Mouse (Mus musculus) midbrain, embryonic 14.5 days (tissue): ENCODE measurements around the gene Htatip2. TPM values are rescaled to one million over a fixed set of nuclear protein-coding genes. Genes with fewer than 3 reads are reported as not detected.

ENCODE experiments used
- ATAC-seq: fragments of 200-750 bp; cut with Nextera tagmentation; 2 replicates; pipeline ENCODE4 v1.8.0; 2017; ENCODE audit warnings: moderate number of reproducible peaks, moderate library complexity; ENCODE audit not compliant: low FRiP score, low TSS enrichment
- DNase-seq: peaks from one replicate; pipeline ENCODE4 v3.0.0-alpha.2; 2015
- H3K27ac ChIP-seq: fragments of 300-500 bp; sonication (generic); replicated peaks from 2 replicates; pipeline ENCODE4 v1.5.1; 2014; ENCODE audit warnings: mild to moderate bottlenecking, low read depth, low read length, moderate library complexity
- H3K27me3 ChIP-seq: fragments of 300-500 bp; sonication (generic); 2 replicates; pipeline ENCODE4 v1.6.1; 2014; ENCODE audit warnings: low read length, control low read depth, mixed read lengths; ENCODE audit not compliant: control insufficient read depth, insufficient read depth
- H3K36me3 ChIP-seq: fragments of 300-500 bp; sonication (generic); 2 replicates; pipeline ENCODE4 v1.6.1; 2014; ENCODE audit warnings: low read length, control low read depth; ENCODE audit not compliant: control insufficient read depth, insufficient read depth
- H3K4me1 ChIP-seq: fragments of 300-500 bp; sonication (generic); 2 replicates; pipeline ENCODE4 v1.6.1; 2014; ENCODE audit warnings: mild to moderate bottlenecking, antibody characterized with exemption, low read length, control low read depth; ENCODE audit not compliant: control insufficient read depth, insufficient read depth
- H3K4me2 ChIP-seq: fragments of 300-500 bp; sonication (generic); 2 replicates; pipeline ENCODE4 v1.6.1; 2014; ENCODE audit warnings: mild to moderate bottlenecking, low read length, moderate library complexity
- H3K4me3 ChIP-seq: fragments of 300-500 bp; sonication (generic); replicated peaks from 2 replicates; pipeline ENCODE4 v1.5.1; 2014; ENCODE audit warnings: low read depth, low read length
- H3K9ac ChIP-seq: fragments of 300-500 bp; sonication (generic); replicated peaks from 2 replicates; pipeline ENCODE4 v1.6.1; 2014; ENCODE audit warnings: mild to moderate bottlenecking, low read length, moderate library complexity
- H3K9me3 ChIP-seq: fragments of 300-500 bp; sonication (generic); 2 replicates; pipeline ENCODE4 v1.6.1; 2016; ENCODE audit warnings: low read length, control low read depth, mixed read lengths; ENCODE audit not compliant: control insufficient read depth
- WGBS: fragments of 180-500 bp; shearing (Covaris S2); extraction: QIAGEN DNeasy Blood & Tissue Kit; methylation state at CpG from one replicate; pipeline ENCODE4 v1.1.7; 2014; 5-methylcytosine and 5-hydroxymethylcytosine counted together
- polyA plus RNA-seq: library from polyadenylated mRNA; unstranded; fragments of >200 nt; fragmentation: Nextera tagmentation; extraction: Ambion mirVana; gene quantifications from 2 replicates; pipeline ENCODE4 v1.2.1, GENCODE M21; 2014

Htatip2 gene
- 2.2 and 2.7 TPM in 2 replicates for polyA plus RNA-seq

DNA sequence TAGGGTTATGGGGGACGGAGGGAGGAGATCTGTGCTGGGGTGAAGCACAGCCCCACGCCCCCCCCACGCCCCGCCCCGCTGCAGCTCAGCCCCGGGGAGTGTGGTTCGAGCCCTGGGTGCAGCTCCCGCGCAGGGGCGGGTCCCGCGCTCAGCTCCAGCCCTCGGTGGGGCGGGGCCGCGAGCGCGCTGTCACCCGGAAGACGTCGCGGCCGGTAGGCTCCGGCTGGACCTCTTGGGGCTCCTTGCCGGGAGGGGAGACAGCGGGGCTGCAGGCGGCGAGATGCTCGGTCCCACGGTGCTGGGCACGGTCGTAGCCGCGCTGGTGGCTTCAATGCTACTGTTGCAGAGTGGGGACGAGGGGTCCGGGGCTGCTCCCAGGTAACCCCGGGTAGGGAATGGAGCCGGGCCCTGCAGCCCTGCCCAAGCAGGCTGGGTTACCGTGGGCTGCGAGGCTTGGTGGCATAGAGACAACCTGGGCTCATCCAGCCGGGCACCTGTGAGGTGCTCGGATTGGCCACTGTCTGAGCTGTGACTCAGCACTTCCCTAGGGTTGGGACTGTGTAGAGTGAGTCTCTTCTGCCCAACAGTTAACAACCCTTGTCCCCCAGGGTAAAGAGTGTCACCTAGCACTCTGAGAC is at the start of gene Htatip2:
Gene Htatip2 (plus strand): TSS at position 182 of the 638 bp plus-strand sequence.
- peak; percentile 48 for DNase-seq
- Histone ChIP-seq H3K9ac (peak within 1 kb of the TSS; percentile 53), H3K27me3 (peaks cover 18% of the 10 kb centered on the region), H3K4me1 (peaks cover 5% of the 10 kb centered on the region), H3K4me2 (peak within 1 kb of the TSS; percentile 82), H3K9me3 (no peaks in the 10 kb centered on the region), H3K27ac (no peak within 1 kb of the TSS), H3K4me3 (peak within 1 kb of the TSS; percentile 44), H3K36me3 (no peaks in the 10 kb centered on the region)
- ATAC-seq = peak; percentile 51; the same call in 1 of the 2 replicates
- 5% methylated on average over 42 of the region's 42 CpGs for WGBS

DNA sequence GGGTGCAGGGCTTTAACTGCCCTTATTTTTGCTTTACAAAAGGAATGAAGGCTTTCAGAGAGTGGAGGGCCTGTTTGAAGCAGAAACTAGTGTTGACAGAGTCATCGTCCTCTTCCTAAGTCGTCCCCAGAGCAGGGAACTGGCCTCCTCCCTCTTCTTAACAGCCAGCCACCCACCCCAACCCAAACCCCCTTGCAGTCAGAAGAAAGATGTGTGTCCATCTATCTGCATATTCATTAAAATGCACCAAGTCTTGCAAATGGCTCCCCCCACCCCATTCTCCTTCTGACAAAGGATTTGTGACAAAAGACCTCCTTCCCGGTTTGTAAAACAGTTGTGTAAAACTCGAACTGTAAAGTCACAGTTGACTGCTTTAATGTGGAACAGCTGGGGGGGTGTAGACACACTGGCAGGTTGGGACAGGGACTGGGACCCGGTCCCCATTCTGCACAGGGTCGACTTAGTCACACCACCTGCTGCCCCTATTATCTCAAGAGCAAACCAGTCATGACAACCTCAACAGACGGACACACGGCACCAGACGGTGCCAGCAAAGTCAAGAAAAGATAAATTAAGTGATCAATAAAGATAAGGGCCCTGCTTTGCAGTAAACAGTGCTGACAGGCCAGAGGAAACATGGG is 49.4 kb upstream of the Htatip2 start:
- 9% methylated on average over 9 of the region's 9 CpGs for WGBS
- H3K36me3 ChIP-seq = no peaks in the 10 kb centered on the region
- no peaks in the 10 kb centered on the region for H3K9me3 ChIP-seq
- H3K27ac ChIP-seq = no peak overlapping the region
- H3K27me3 ChIP-seq = peaks cover 53% of the 10 kb centered on the region
- ATAC-seq = peak; percentile 82; the same call in 1 of the 2 replicates
- no peak overlapping the region for H3K4me3 ChIP-seq
- no peak for DNase-seq
- no peak overlapping the region for H3K4me2 ChIP-seq
- no peak overlapping the region for H3K9ac ChIP-seq
- peaks cover 6% of the 10 kb centered on the region; the same call in 1 of the 2 replicates for H3K4me1 ChIP-seq

DNA sequence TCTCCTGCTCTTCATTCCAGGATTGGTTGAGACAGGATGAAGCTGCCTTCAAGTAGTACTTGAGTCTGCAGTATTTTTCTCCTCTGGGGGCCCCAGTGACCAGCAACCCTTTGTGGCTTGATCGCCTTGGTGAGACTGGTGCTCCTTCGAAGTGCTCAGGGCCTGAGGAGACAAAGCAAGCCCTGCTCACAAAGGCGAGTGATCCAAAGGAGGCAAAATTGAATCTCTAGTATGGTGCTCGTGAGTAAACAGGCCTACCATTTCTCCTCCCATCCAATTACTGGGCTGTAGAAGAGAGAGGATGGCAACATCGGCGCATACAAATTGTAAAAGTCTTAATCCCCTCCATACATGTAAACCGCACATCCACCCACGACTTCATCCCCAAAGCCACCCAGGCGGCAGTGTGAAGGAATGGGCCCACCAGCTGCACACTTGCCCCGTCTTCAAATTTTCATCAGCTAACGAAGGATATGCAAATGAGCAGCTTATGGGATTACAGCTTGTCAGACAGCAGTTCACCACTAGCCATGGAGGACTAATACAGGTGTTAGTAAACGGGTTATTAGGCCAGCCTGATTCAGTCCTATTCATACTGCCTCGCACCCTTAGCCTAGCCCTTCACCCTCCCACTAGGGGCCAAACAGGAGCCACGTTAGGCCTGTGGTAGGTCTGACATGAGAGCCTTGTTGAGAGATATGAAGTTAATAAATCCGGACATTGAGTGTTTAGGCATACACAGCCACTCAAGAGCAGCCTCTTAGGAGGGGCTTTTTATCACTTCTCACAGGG is 40.8 kb upstream of the Htatip2 start:
- Histone ChIP-seq H3K4me2 (no peak overlapping the region), H3K27me3 (peaks cover 45% of the 10 kb centered on the region; the same call in 1 of the 2 replicates), H3K9ac (no peak overlapping the region), H3K4me3 (no peak overlapping the region), H3K4me1 (no peaks in the 10 kb centered on the region), H3K27ac (no peak overlapping the region), H3K9me3 (no peaks in the 10 kb centered on the region), H3K36me3 (no peaks in the 10 kb centered on the region)
- ATAC-seq = no peak; the same call in 1 of the 2 replicates
- DNase-seq = no peak
- 34% methylated on average over 15 of the region's 15 CpGs for WGBS

DNA sequence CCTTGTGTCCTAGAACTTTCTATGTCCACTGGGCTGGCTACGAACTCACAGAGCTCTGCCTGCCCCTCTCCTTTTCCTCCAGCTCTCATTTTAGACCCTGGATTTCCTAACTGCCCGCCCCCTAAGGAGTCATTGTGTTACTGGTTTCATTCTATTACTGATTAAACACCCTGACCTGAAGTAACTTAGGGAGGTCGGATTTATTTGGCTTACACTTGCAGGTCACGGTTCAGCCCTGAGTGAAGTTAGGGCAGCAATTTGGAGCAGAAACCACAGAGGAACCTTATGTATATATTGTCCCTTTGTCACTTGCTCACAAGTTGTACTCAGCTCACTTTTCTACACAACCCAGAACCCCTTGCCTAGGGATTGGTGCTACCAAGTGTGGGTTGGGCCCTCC is 24.6 kb upstream of the Htatip2 start:
- no peak overlapping the region for H3K9ac ChIP-seq
- 69% methylated on average over 4 of the region's 4 CpGs for WGBS
- no peak overlapping the region for H3K4me3 ChIP-seq
- H3K4me2 ChIP-seq = no peak overlapping the region
- ATAC-seq (no peak), DNase-seq (no peak)
- H3K27me3 ChIP-seq = peaks cover 4% of the 10 kb centered on the region; the same call in 1 of the 2 replicates
- no peaks in the 10 kb centered on the region for H3K9me3 ChIP-seq
- H3K4me1 ChIP-seq = no peaks in the 10 kb centered on the region; the same call in 1 of the 2 replicates
- H3K27ac ChIP-seq = no peak overlapping the region
- H3K36me3 ChIP-seq = no peaks in the 10 kb centered on the region

DNA sequence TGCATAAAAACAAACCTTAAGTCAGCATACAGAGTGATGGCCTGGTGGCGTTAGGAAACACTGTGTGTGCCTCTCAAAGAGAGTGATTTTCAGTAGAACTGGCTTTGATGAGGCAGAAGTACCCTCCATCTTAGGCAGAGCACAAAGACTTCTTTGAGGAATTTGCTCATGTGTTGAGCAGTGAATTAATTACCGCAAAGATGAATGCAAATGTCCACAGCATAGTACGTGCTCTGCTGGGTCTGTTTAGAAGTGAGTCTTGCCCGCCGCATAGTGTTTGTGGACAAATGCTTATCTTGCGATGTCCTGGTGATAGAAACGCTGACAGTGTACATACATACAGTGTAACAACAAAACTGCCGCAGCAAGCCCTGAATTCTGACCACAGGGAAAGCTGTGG is 19.5 kb upstream of the Htatip2 start:
- 26% methylated on average over 8 of the region's 8 CpGs for WGBS
- Histone ChIP-seq H3K9ac (no peak overlapping the region), H3K27me3 (peaks cover 19% of the 10 kb centered on the region), H3K9me3 (no peaks in the 10 kb centered on the region), H3K4me1 (peaks cover 14% of the 10 kb centered on the region), H3K4me3 (no peak overlapping the region), H3K27ac (no peak overlapping the region), H3K4me2 (no peak overlapping the region), H3K36me3 (no peaks in the 10 kb centered on the region)
- ATAC-seq (peak; percentile 46; the same call in 1 of the 2 replicates), DNase-seq (peak; percentile 41)

DNA sequence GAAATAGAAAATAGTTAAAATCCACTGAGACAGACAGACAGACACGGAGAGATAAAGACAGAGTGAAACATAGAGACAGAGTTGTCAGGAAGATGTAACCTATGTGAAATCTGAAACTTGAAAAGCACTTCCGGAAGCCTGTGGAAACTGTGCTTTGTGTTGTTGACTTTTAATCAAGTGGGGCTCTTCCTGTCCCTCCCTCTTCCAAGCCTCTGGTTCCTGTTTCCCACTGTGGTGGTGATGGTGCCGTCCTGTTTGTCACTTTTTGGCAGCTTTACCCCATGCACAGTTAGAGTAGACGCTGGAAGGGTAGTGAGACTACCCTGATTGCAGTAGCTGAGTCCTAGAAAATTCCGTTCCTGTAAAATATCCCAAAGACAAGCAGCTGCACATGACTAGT is 17.4 kb upstream of the Htatip2 start:
- H3K27me3 ChIP-seq = peaks cover 33% of the 10 kb centered on the region

DNA sequence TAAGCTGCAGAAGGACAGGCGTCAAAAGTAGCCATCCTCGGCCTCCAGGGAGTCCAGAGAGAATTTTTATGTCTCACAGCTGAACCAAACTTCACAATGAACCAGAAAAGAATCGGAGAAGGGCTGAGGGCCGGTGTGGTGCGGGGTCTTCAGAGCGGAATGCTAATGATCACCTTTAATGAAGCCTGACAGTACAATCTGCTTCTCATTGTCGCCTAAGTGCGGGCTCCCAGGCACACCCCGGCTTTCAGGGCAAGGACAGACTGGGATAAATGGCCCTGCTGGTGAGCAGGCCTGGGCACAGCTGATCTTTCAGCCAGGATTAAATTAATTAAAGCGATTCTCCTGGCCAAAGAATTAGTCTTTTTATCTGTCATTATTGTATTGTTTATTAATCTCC is 17.0 kb upstream of the Htatip2 start:
- Histone ChIP-seq H3K27ac (no peak overlapping the region; the same call in 1 of the 2 replicates), H3K36me3 (no peaks in the 10 kb centered on the region), H3K27me3 (peaks cover 37% of the 10 kb centered on the region), H3K9ac (no peak overlapping the region), H3K4me1 (peaks cover 14% of the 10 kb centered on the region), H3K4me3 (no peak overlapping the region), H3K4me2 (no peak overlapping the region; the same call in 1 of the 2 replicates), H3K9me3 (no peaks in the 10 kb centered on the region)
- 5% methylated on average over 10 of the region's 10 CpGs for WGBS
- ATAC-seq = peak; percentile 80; the same call in 1 of the 2 replicates
- DNase-seq = peak; percentile 59

More for the DNA sequence above, 17.4 kb upstream of the Htatip2 start:
- DNase-seq (no peak), ATAC-seq (0 out of 2 replicates have a peak, but pooled peaks have one; percentile 3)
- Histone ChIP-seq H3K27ac (no peak overlapping the region; the same call in 1 of the 2 replicates), H3K4me1 (peaks cover 14% of the 10 kb centered on the region), H3K36me3 (no peaks in the 10 kb centered on the region), H3K9me3 (no peaks in the 10 kb centered on the region), H3K9ac (no peak overlapping the region), H3K4me2 (no peak overlapping the region), H3K4me3 (no peak overlapping the region)
- WGBS = 30% methylated on average over 5 of the region's 5 CpGs

DNA sequence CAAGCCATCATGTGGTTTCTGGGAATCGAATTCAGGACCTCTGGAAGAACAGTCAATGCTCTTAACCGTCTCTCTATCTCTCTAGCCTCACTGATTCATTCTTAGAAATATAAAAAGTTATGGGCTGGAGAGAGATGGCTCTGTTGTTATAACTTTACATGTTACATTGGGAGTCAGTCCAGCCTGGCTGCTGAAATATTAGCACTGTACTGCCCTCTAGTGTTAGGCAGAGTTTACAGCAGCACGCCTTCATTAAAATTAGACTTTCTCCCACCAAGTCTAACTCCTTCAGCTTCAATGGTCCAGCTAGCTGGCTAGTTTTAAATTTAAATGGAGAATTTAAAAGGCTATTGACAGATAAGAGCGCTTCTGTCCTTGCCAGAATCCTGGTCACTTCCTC is 7.8 kb upstream of the Htatip2 start:
- Histone ChIP-seq H3K9me3 (no peaks in the 10 kb centered on the region), H3K27ac (no peak overlapping the region), H3K27me3 (peaks cover 48% of the 10 kb centered on the region), H3K9ac (no peak overlapping the region), H3K4me2 (no peak overlapping the region), H3K36me3 (no peaks in the 10 kb centered on the region), H3K4me3 (no peak overlapping the region), H3K4me1 (no peaks in the 10 kb centered on the region)
- 4% methylated on average over 4 of the region's 4 CpGs for WGBS
- ATAC-seq = no peak
- DNase-seq = peak; percentile 89
